Mouse (Mus musculus) liver, embryonic 12.5 days (tissue): Measurements from ENCODE around the gene Poc5. TPM values are rescaled to one million over a fixed set of nuclear protein-coding genes. Genes with fewer than 3 reads are reported as not detected.

Experiments used
- ATAC-seq: fragments of 200-750 bp; cut with Nextera tagmentation; 2 replicates; pipeline ENCODE4 v1.8.0; 2017; ENCODE audit warnings: moderate number of reproducible peaks, mild to moderate bottlenecking, moderate library complexity
- H3K27ac ChIP-seq: fragments of 300-500 bp; sonication (generic); 2 replicates; pipeline ENCODE4 v1.5.1; 2016; ENCODE audit warnings: mild to moderate bottlenecking
- H3K27me3 ChIP-seq: fragments of 300-500 bp; sonication (generic); replicated peaks from 2 replicates; pipeline ENCODE4 v1.6.1; 2016; ENCODE audit warnings: mild to moderate bottlenecking, moderate library complexity
- H3K36me3 ChIP-seq: fragments of 300-500 bp; sonication (generic); 2 replicates; pipeline ENCODE4 v1.6.1; 2016; ENCODE audit warnings: mild to moderate bottlenecking, moderate library complexity
- H3K4me1 ChIP-seq: fragments of 300-500 bp; sonication (generic); 2 replicates; pipeline ENCODE4 v1.6.1; 2016
- H3K4me2 ChIP-seq: fragments of 300-500 bp; sonication (generic); 2 replicates; pipeline ENCODE4 v1.6.1; 2016; ENCODE audit warnings: mild to moderate bottlenecking, moderate library complexity
- H3K4me3 ChIP-seq: fragments of 300-500 bp; sonication (generic); 2 replicates; pipeline ENCODE4 v1.5.1; 2016; ENCODE audit warnings: mild to moderate bottlenecking, moderate library complexity
- H3K9ac ChIP-seq: fragments of 300-500 bp; sonication (generic); 2 replicates; pipeline ENCODE4 v1.6.1; 2016; ENCODE audit warnings: mild to moderate bottlenecking, moderate library complexity
- H3K9me3 ChIP-seq: fragments of 300-500 bp; sonication (generic); replicated peaks from 2 replicates; pipeline ENCODE4 v1.6.1; 2016; ENCODE audit warnings: mild to moderate bottlenecking, moderate library complexity
- whole genome bisulfite sequencing: fragments of 180-500 bp; shearing (Covaris S2); methylation state at CpG from one replicate; pipeline ENCODE4 v1.1.7; 2016; ENCODE audit not compliant: insufficient replicate concordance; 5-methylcytosine and 5-hydroxymethylcytosine counted together
- microRNA-seq: library from miRNA; unstranded; fragments of <30 nt; microRNA quantifications from one replicate; pipeline ENCODE4, GENCODE M21; 2017
- polyA plus RNA-seq: library from polyadenylated mRNA; unstranded; fragments of >200 nt; fragmentation: Nextera tagmentation; extraction: Ambion mirVana; gene quantifications from 2 replicates; pipeline ENCODE4 v1.2.1, GENCODE M21; 2016

Poc5 gene
- polyA plus RNA-seq, 1 experiment from 2014 or later: 10.4 TPM

DNA sequence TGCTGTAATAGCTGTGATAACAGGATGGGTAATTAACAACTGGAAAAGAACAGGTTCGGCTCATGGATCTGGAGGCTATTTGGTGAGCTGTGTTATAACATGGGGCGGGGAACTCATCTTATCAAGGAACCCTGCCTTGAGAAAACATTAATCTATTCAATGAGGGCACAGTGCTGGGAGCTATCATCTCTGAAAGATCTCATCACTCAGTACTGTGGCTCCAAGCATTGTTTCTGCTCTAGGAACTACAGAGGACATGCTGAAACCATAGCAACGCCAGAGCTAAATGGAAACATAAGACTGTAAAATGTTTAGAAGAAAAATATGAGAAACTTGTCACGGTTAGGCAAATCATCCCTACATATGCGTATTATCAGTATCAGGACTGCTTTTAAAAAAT is 69.9 kb downstream of the Poc5 start:
- H3K36me3 ChIP-seq: no peaks in the 10 kb centered on the region
- no peak for ATAC-seq
- 67% methylated on average over 5 of the region's 5 CpGs for WGBS

DNA sequence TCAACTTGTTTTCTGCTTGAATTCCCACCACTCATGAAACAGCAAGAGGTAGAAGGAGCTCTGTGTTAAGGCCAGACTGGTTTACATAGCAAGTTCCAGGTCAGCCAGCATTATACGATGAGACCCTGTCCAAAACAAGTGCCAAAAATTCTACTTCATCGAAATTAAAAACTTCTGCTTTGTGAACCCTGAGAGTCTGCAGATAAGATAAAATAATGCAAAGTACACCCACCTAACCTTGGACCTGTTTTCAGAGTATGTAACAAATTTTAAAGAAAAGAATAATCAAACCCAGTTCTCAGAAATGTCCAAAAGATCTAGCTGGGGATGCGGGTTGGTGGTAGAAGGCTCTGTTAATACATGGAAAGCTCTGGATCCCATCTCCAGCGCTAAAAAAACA is 70.5 kb downstream of the Poc5 start:
- no peak overlapping the region for H3K9ac ChIP-seq
- H3K4me1 ChIP-seq: no peaks in the 10 kb centered on the region
- ATAC-seq: no peak
- no peaks in the 10 kb centered on the region for H3K9me3 ChIP-seq
- no peaks in the 10 kb centered on the region for H3K36me3 ChIP-seq
- WGBS: 67% methylated on average over 4 of the region's 4 CpGs
- H3K27ac ChIP-seq: no peak overlapping the region
- no peak overlapping the region for H3K4me3 ChIP-seq
- no peak overlapping the region for H3K4me2 ChIP-seq
- no peaks in the 10 kb centered on the region for H3K27me3 ChIP-seq

More for the DNA sequence above, 69.9 kb downstream of the Poc5 start:
- Histone ChIP-seq H3K9me3 (no peaks in the 10 kb centered on the region), H3K4me3 (no peak overlapping the region), H3K27me3 (no peaks in the 10 kb centered on the region), H3K9ac (no peak overlapping the region), H3K4me2 (no peak overlapping the region), H3K4me1 (no peaks in the 10 kb centered on the region), H3K27ac (no peak overlapping the region)

DNA sequence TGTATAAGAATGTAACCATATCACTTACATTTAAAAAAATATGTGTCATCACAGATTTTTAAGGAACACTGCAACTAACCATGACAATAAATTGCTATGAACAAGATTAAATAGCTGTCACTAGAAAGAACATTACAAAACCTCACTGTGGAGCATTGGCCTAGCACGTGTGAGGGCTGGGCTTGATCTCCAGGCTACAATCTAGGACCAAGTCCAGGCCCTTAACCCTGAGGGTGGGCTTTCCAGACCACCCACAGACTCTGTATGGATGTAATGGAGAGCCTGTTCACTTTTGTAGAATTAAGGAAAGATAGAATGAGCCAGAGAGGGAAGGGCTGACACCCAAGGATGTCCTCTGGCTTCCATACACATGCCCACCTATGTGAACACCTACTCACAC is 74.5 kb downstream of the Poc5 start:
- no peak for ATAC-seq
- H3K4me3 ChIP-seq: no peak overlapping the region
- H3K9ac ChIP-seq: no peak overlapping the region
- 47% methylated on average over 1 of the region's 1 CpGs for WGBS
- no peaks in the 10 kb centered on the region for H3K36me3 ChIP-seq
- H3K4me2 ChIP-seq: no peak overlapping the region
- H3K4me1 ChIP-seq: no peaks in the 10 kb centered on the region
- no peaks in the 10 kb centered on the region for H3K27me3 ChIP-seq
- H3K27ac ChIP-seq: no peak overlapping the region
- no peaks in the 10 kb centered on the region for H3K9me3 ChIP-seq

DNA sequence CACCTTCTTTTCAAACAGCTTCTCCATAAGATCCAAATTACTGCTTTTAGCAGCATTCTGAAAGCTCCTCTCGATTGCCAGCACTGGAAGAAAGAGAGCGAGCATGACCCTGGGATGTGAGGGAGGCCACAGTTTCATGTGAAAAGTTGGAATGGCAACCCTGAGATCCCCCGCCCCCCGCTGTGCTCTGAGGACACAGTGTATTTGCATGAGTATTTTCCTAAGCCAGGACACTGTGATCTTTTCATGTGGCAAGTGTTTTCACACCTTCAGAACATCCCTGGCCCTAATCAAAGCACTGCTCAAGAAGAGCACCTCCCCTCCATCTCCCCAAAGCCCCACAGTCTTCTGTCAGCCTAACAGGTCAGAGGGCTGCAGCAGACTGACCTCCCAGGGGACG is 77.2 kb downstream of the Poc5 start:
- WGBS: 53% methylated on average over 5 of the region's 5 CpGs
- no peak for ATAC-seq
- Histone ChIP-seq H3K27ac (no peak overlapping the region), H3K27me3 (no peaks in the 10 kb centered on the region), H3K9ac (no peak overlapping the region), H3K4me1 (no peaks in the 10 kb centered on the region), H3K4me2 (no peak overlapping the region), H3K9me3 (no peaks in the 10 kb centered on the region), H3K4me3 (no peak overlapping the region), H3K36me3 (no peaks in the 10 kb centered on the region)

Small RNAs within 50 kb of the gene (microRNA-seq; reads per million reads assigned to microRNA genes)
- gene Gm25213: not detected

Other genes starting within 250 kb of the Poc5 start
- not detected in 2 replicates for gene Ankdd1b, start 82.9 kb downstream of the Poc5 start, polyA plus RNA-seq
- not detected in 2 replicates for gene Gm17622, start 102.4 kb downstream of the Poc5 start, polyA plus RNA-seq
- 6.2 and 6.9 TPM in 2 replicates for gene Polk, start 154.3 kb downstream of the Poc5 start, polyA plus RNA-seq
- gene Col4a3bp, start 154.3 kb downstream of the Poc5 start, polyA plus RNA-seq: 6.7 and 7.5 TPM in 2 replicates